Comparison of ENCODE assay signal across 10 mouse cellular contexts in genomic region chr4:106841856-106842255, GRCm38 (mm10). TPM values are rescaled to one million over a fixed set of nuclear protein-coding genes. Genes with fewer than 3 reads are reported as not detected.
DNase-seq lines count a peak whose midpoint lies in the region; ATAC-seq and TF ChIP-seq lines count a peak whose summit lies in the region.
"Had no signal": no experiment of that assay in that cellular context is flagged by ENCODE, and none has a peak within 500 bp of the region (broad histone marks: within the 10 kb centered on the region; RNA-seq: fewer than 3 reads in every experiment).

No protein-coding gene starts in this region.

- no peak for DNase-seq in intestine, embryonic 14.5 days (ENCODE audit: low spot score)
- no peak for DNase-seq in ES-E14 (ENCODE audit: low read depth, low spot score)
- DNase-seq in cerebellum, adult 8-10 months: no peak
- DNase-seq in embryo, embryonic 11 days: no peak
- no peak for DNase-seq in testis, postnatal 10 days (ENCODE audit: low spot score)
- DNase-seq: right cerebral cortex, postnatal 4 days had no signal

- H3K27me3 ChIP-seq in intestine, embryonic 14.5 days (replicated peaks; ENCODE audit: control insufficient read depth, insufficient read depth, low read length): no peaks in the 10 kb centered on the region
- H3K27me3 ChIP-seq in intestine, postnatal 0 days (replicated peaks; ENCODE audit: control insufficient read depth, insufficient read depth, low read length): no peaks in the 10 kb centered on the region
- H3K27me3 ChIP-seq in hindbrain, embryonic 16.5 days (replicated peaks; ENCODE audit: control insufficient read depth, insufficient read depth, low read length): no peaks in the 10 kb centered on the region
- no peaks in the 10 kb centered on the region for H3K27me3 ChIP-seq in stomach, embryonic 14.5 days (ENCODE audit: control insufficient read depth, insufficient read depth, low read length)
- H3K27me3 ChIP-seq: Patski had no signal

- peaks cover 36% of the 10 kb centered on the region for H3K4me1 ChIP-seq in intestine, embryonic 14.5 days (replicated peaks; ENCODE audit: control insufficient read depth, insufficient read depth, low read length)
- 0 out of 2 replicates have a peak, but pooled peaks cover 9% of the 10 kb centered on the region for H3K4me1 ChIP-seq in intestine, postnatal 0 days (replicated peaks; ENCODE audit: control insufficient read depth, insufficient read depth, low read length)
- H3K4me1 ChIP-seq in ES-E14 (ENCODE audit: control insufficient read depth in 2 of 2, insufficient read depth in 2 of 2, low read length in 2 of 2, poor library complexity in 1 of 2): peaks cover 8 to 14% of the 10 kb centered on the region in 2 experiments; a peak in 3 of 4 replicates
- H3K4me1 ChIP-seq in hindbrain, embryonic 16.5 days (ENCODE audit: control insufficient read depth, insufficient read depth, low read depth, low read length): peaks cover 32% of the 10 kb centered on the region
- peaks cover 43% of the 10 kb centered on the region for H3K4me1 ChIP-seq in stomach, embryonic 14.5 days (ENCODE audit: control insufficient read depth, insufficient read depth, low read length)

- no peaks in the 10 kb centered on the region for H3K36me3 ChIP-seq in intestine, embryonic 14.5 days (ENCODE audit: control insufficient read depth, insufficient read depth, low read length)
- no peaks in the 10 kb centered on the region for H3K36me3 ChIP-seq in intestine, postnatal 0 days (ENCODE audit: control insufficient read depth, insufficient read depth)
- H3K36me3 ChIP-seq in ES-E14 (ENCODE audit: control insufficient read depth, insufficient read depth, low read length, poor library complexity, severe bottlenecking): no peaks in the 10 kb centered on the region
- H3K36me3 ChIP-seq in hindbrain, embryonic 16.5 days (ENCODE audit: control insufficient read depth, insufficient read depth, low read length): no peaks in the 10 kb centered on the region
- no peaks in the 10 kb centered on the region for H3K36me3 ChIP-seq in stomach, embryonic 14.5 days (ENCODE audit: control insufficient read depth, insufficient read depth, low read length)

- TF ChIP-seq CTCF in intestine, postnatal 0 days (IDR thresholded peaks at IDR 0.05; ENCODE audit: low read depth): no peak

- in situ Hi-C loops in ES-E14 (cut with MboI; ENCODE audit: low sequenced_read_pairs in 2 of 2, unreplicated experiment in 2 of 2): loop anchor here in 1 of 2 experiments (10.0 kb wide), 1 partner anchor 63 kb away; no protein-coding TSS in a partner anchor

- H3K4me2 ChIP-seq in intestine, embryonic 14.5 days (ENCODE audit: low read length): no peak overlapping the region; the same call in 1 of the 2 replicates
- H3K4me2 ChIP-seq in intestine, postnatal 0 days (replicated peaks; ENCODE audit: low read depth): no peak overlapping the region
- no peak overlapping the region for H3K4me2 ChIP-seq in hindbrain, embryonic 16.5 days (ENCODE audit: low read length)
- H3K4me2 ChIP-seq in stomach, embryonic 14.5 days (replicated peaks; ENCODE audit: low read depth, low read length): no peak overlapping the region

- no peak overlapping the region for H3K4me3 ChIP-seq in intestine, embryonic 14.5 days (ENCODE audit: low read depth, low read length)
- no peak overlapping the region for H3K4me3 ChIP-seq in intestine, postnatal 0 days (ENCODE audit: low read depth, low read length)
- no peak overlapping the region for H3K4me3 ChIP-seq in ES-E14 (ENCODE audit: insufficient read depth in 1 of 2, low read depth in 1 of 2, low read length in 2 of 2, poor library complexity in 1 of 2, severe bottlenecking in 1 of 2)
- no peak overlapping the region for H3K4me3 ChIP-seq in hindbrain, embryonic 16.5 days (ENCODE audit: low read length)
- H3K4me3 ChIP-seq in stomach, embryonic 14.5 days (ENCODE audit: low read depth, low read length): no peak overlapping the region

- 0 out of 2 replicates have a peak overlapping the region, but pooled peaks have one; percentile 0 for H3K9ac ChIP-seq in intestine, embryonic 14.5 days (ENCODE audit: low read length)
- no peak overlapping the region for H3K9ac ChIP-seq in intestine, postnatal 0 days (ENCODE audit: low read depth, low read length)
- no peak overlapping the region for H3K9ac ChIP-seq in ES-E14 (ENCODE audit: insufficient read depth, low read depth, low read length, poor library complexity, severe bottlenecking)
- H3K9ac ChIP-seq in hindbrain, embryonic 16.5 days (ENCODE audit: low read depth, low read length): peak overlapping the region; percentile 11; the same call in 1 of the 2 replicates
- H3K9ac ChIP-seq in stomach, embryonic 14.5 days (replicated peaks; ENCODE audit: low read depth, low read length): no peak overlapping the region

- no peaks in the 10 kb centered on the region for H3K9me3 ChIP-seq in intestine, embryonic 14.5 days (ENCODE audit: control insufficient read depth, low read length)
- no peaks in the 10 kb centered on the region for H3K9me3 ChIP-seq in intestine, postnatal 0 days (ENCODE audit: control insufficient read depth)
- H3K9me3 ChIP-seq in ES-E14 (ENCODE audit: control insufficient read depth, insufficient read depth, low read depth, low read length): no peaks in the 10 kb centered on the region
- H3K9me3 ChIP-seq in hindbrain, embryonic 16.5 days (ENCODE audit: control insufficient read depth, low read length): no peaks in the 10 kb centered on the region
- H3K9me3 ChIP-seq in stomach, embryonic 14.5 days (ENCODE audit: control insufficient read depth, low read depth, low read length): no peaks in the 10 kb centered on the region

- WGBS in intestine, embryonic 14.5 days: 46% methylated on average over 7 of the region's 7 CpGs
- 65% methylated on average over 7 of the region's 7 CpGs for WGBS in intestine, postnatal 0 days
- 65% methylated on average over 7 of the region's 7 CpGs for WGBS in hindbrain, embryonic 16.5 days
- WGBS in stomach, embryonic 14.5 days: 41% methylated on average over 7 of the region's 7 CpGs

- H3K27ac ChIP-seq in intestine, embryonic 14.5 days (ENCODE audit: low read depth): peak overlapping the region; percentile 98
- no peak overlapping the region for H3K27ac ChIP-seq in intestine, postnatal 0 days (ENCODE audit: low read depth, low read length)
- H3K27ac ChIP-seq in ES-E14 (ENCODE audit: insufficient read depth, low read depth, low read length, poor library complexity, severe bottlenecking): peak overlapping the region; percentile 9; the same call in 1 of the 2 replicates
- H3K27ac ChIP-seq in hindbrain, embryonic 16.5 days (ENCODE audit: low read depth, low read length): no peak overlapping the region
- peak overlapping the region; percentile 99; the same call in 1 of the 2 replicates for H3K27ac ChIP-seq in stomach, embryonic 14.5 days (ENCODE audit: low read length)

- ATAC-seq in intestine, embryonic 14.5 days (replicated peaks; ENCODE audit: low FRiP score, low TSS enrichment, low read depth): no peak
- no peak for ATAC-seq in intestine, postnatal 0 days
- ATAC-seq in hindbrain, embryonic 16.5 days: no peak
- ATAC-seq in stomach, embryonic 14.5 days (ENCODE audit: insufficient number of reproducible peaks, insufficient read depth, low FRiP score, low read depth): no peak
- ATAC-seq: Patski had no signal

TF ChIP-seq in ES-E14, 5 proteins besides CTCF, POLR2A, EP300 and RAD21:
- TF ChIP-seq HCFC1 (IDR thresholded peaks at IDR 0.05; ENCODE audit: borderline replicate concordance, insufficient read depth, low read length) (no peak), MAFK (IDR thresholded peaks at IDR 0.05; ENCODE audit: insufficient read depth, low read depth, low read length) (no peak), ZNF384 (IDR thresholded peaks at IDR 0.05; ENCODE audit: low read depth, low read length) (no peak), CHD2 (IDR thresholded peaks at IDR 0.05; ENCODE audit: low read depth, low read length) (no peak), ZC3H11A (IDR thresholded peaks at IDR 0.05; ENCODE audit: borderline replicate concordance, low read depth, low read length) (no peak)
TF ChIP-seq in ES-E14: peak in this region for 0.

RNA-seq across cellular contexts. Expression of gene Acot11, which starts 37.1 kb away (rescaled TPM):
- 5.9 and 7.3 TPM in 2 replicates for polyA plus RNA-seq in intestine, embryonic 14.5 days (2014; fragmentation: Nextera tagmentation; extraction: Ambion mirVana)
- polyA plus RNA-seq in intestine, postnatal 0 days (2015; fragmentation: Nextera tagmentation; extraction: Ambion mirVana): 7.8 and 7.9 TPM in 2 replicates
- 2.1 and 2.5 TPM in 2 replicates for total RNA-seq in ES-E14 (2012; rRNA removed)
- polyA plus RNA-seq in hindbrain, embryonic 16.5 days (2015; fragmentation: Nextera tagmentation; extraction: Ambion mirVana): 2.7 and 3.2 TPM in 2 replicates
- polyA plus RNA-seq in stomach, embryonic 14.5 days (2014; fragmentation: Nextera tagmentation; extraction: Ambion mirVana): 3.7 and 3.9 TPM in 2 replicates

Comparison
In these comparisons a context has a peak if more than half of its experiments do, and no peak if none do; other contexts are left out.
1. H3K27ac ChIP-seq: peak in intestine, embryonic 14.5 days (single experiment), ES-E14 (single experiment) and stomach, embryonic 14.5 days (single experiment); none in intestine, postnatal 0 days (single experiment) and hindbrain, embryonic 16.5 days (single experiment).
2. H3K9ac ChIP-seq: peak in intestine, embryonic 14.5 days (single experiment) and hindbrain, embryonic 16.5 days (single experiment); none in intestine, postnatal 0 days (single experiment), ES-E14 (single experiment) and stomach, embryonic 14.5 days (single experiment).